Mouse (Mus musculus) megakaryocyte, embryonic 14.5 days (primary cell): ENCODE measurements around the gene Nhlrc4. TPM values are rescaled to one million over a fixed set of nuclear protein-coding genes. Genes with fewer than 3 reads are reported as not detected.

Experiments used
- H3K27me3 ChIP-seq: replicated peaks from 2 replicates; pipeline ENCODE3; 2012; ENCODE audit warnings: inconsistent platforms
- H3K36me3 ChIP-seq: replicated peaks from 2 replicates; pipeline ENCODE3; 2012; ENCODE audit warnings: low read length, inconsistent platforms, mixed read lengths
- H3K4me1 ChIP-seq: 2 replicates; pipeline ENCODE4 v1.6.1; 2012; ENCODE audit warnings: inconsistent platforms
- H3K4me3 ChIP-seq: replicated peaks from 2 replicates; pipeline ENCODE3; 2012; ENCODE audit warnings: moderate library complexity, mild to moderate bottlenecking, inconsistent platforms
- H3K9me3 ChIP-seq: 2 replicates; pipeline ENCODE4 v1.6.1; 2012; ENCODE audit warnings: inconsistent platforms
- FLI1 ChIP-seq: IDR thresholded peaks from 2 replicates; pipeline ENCODE4 v1.6.1; 2012; ENCODE audit warnings: low read length, inconsistent platforms, mixed read lengths
- GATA1 ChIP-seq: IDR thresholded peaks from 3 replicates; pipeline ENCODE4 v1.6.1; 2012; ENCODE audit warnings: mixed read lengths, low read length, inconsistent platforms, borderline replicate concordance
- polyA plus RNA-seq: library from polyadenylated mRNA; stranded (reverse); fragments of >175 nt; gene quantifications from 2 replicates; pipeline ENCODE4 v1.2.3, GENCODE M21; 2012; ENCODE audit warnings: low replicate concordance; ENCODE audit not compliant: insufficient read depth

Nhlrc4 gene
- polyA plus RNA-seq, 1 experiment, result not detected

GRCm38 (mm10) chr17:25949981-25950380 is 5.2 kb upstream of the Nhlrc4 start:
- Histone ChIP-seq H3K9me3 (no peaks in the 10 kb centered on the region), H3K27me3 (peaks cover 80% of the 10 kb centered on the region), H3K4me3 (no peak overlapping the region), H3K4me1 (peaks cover 25% of the 10 kb centered on the region), H3K36me3 (no peaks in the 10 kb centered on the region)
- no peak for TF ChIP-seq GATA1
- TF ChIP-seq FLI1, result no peak

GRCm38 (mm10) chr17:25948051-25948450 is 3.3 kb upstream of the Nhlrc4 start:
- H3K4me3 ChIP-seq, result no peak overlapping the region
- no peaks in the 10 kb centered on the region for H3K36me3 ChIP-seq
- TF ChIP-seq GATA1 (no peak), FLI1 (no peak)
- peaks cover 44% of the 10 kb centered on the region for H3K4me1 ChIP-seq
- peaks cover 69% of the 10 kb centered on the region for H3K27me3 ChIP-seq
- H3K9me3 ChIP-seq, result no peaks in the 10 kb centered on the region

GRCm38 (mm10) chr17:25947576-25947975 is 2.8 kb upstream of the Nhlrc4 start:
- Histone ChIP-seq H3K36me3 (no peaks in the 10 kb centered on the region), H3K4me1 (peaks cover 49% of the 10 kb centered on the region), H3K9me3 (no peaks in the 10 kb centered on the region), H3K27me3 (peaks cover 65% of the 10 kb centered on the region), H3K4me3 (no peak overlapping the region)
- TF ChIP-seq GATA1, result no peak
- TF ChIP-seq FLI1, result no peak

GRCm38 (mm10) chr17:25946891-25947290 is 2.1 kb upstream of the Nhlrc4 start:
- Histone ChIP-seq H3K27me3 (peaks cover 58% of the 10 kb centered on the region), H3K4me3 (no peak overlapping the region)
- TF ChIP-seq FLI1 (no peak), GATA1 (no peak)

GRCm38 (mm10) chr17:25946349-25946748 is 1.6 kb upstream of the Nhlrc4 start:
- H3K4me1 ChIP-seq, result peaks cover 46% of the 10 kb centered on the region
- peaks cover 52% of the 10 kb centered on the region for H3K27me3 ChIP-seq
- no peaks in the 10 kb centered on the region for H3K36me3 ChIP-seq
- no peak overlapping the region for H3K4me3 ChIP-seq
- no peaks in the 10 kb centered on the region for H3K9me3 ChIP-seq
- TF ChIP-seq GATA1 (no peak), FLI1 (no peak)

More at GRCm38 (mm10) chr17:25946891-25947290, 2.1 kb upstream of the Nhlrc4 start:
- Histone ChIP-seq H3K9me3 (no peaks in the 10 kb centered on the region), H3K4me1 (peaks cover 51% of the 10 kb centered on the region), H3K36me3 (no peaks in the 10 kb centered on the region)

GRCm38 (mm10) chr17:25945517-25946155 is 875 bp upstream of the Nhlrc4 start:
- no peaks in the 10 kb centered on the region for H3K36me3 ChIP-seq
- peaks cover 48% of the 10 kb centered on the region for H3K4me1 ChIP-seq
- H3K9me3 ChIP-seq, result no peaks in the 10 kb centered on the region
- TF ChIP-seq FLI1, result no peak
- TF ChIP-seq GATA1, result no peak
- no peak overlapping the region for H3K4me3 ChIP-seq
- H3K27me3 ChIP-seq, result peaks cover 45% of the 10 kb centered on the region

- peaks cover 9% of the 10 kb centered on the region for H3K36me3 ChIP-seq
- peaks cover 59% of the 10 kb centered on the region for H3K4me1 ChIP-seq
- no peak overlapping the region for H3K4me3 ChIP-seq
- peaks cover 31% of the 10 kb centered on the region for H3K27me3 ChIP-seq
- TF ChIP-seq FLI1 (no peak), GATA1 (no peak)
- H3K9me3 ChIP-seq, result no peaks in the 10 kb centered on the region
Observed at GRCm38 (mm10) chr17:25943769-25944168, 992 bp downstream of the Nhlrc4 start.

- Histone ChIP-seq H3K9me3 (no peaks in the 10 kb centered on the region), H3K27me3 (peaks cover 28% of the 10 kb centered on the region), H3K36me3 (peaks cover 13% of the 10 kb centered on the region), H3K4me3 (no peak overlapping the region), H3K4me1 (peaks cover 59% of the 10 kb centered on the region)
- TF ChIP-seq FLI1, result no peak
Observed at GRCm38 (mm10) chr17:25943221-25943620, 1.5 kb downstream of the Nhlrc4 start.

- peak overlapping the region; percentile 96 for H3K4me3 ChIP-seq
- H3K4me1 ChIP-seq, result peaks cover 59% of the 10 kb centered on the region
- H3K36me3 ChIP-seq, result peaks cover 18% of the 10 kb centered on the region
- peaks cover 22% of the 10 kb centered on the region for H3K27me3 ChIP-seq
- no peak for TF ChIP-seq FLI1
- no peak for TF ChIP-seq GATA1
- H3K9me3 ChIP-seq, result no peaks in the 10 kb centered on the region
Observed at GRCm38 (mm10) chr17:25942597-25943151, 2.1 kb downstream of the Nhlrc4 start.

- Histone ChIP-seq H3K9me3 (no peaks in the 10 kb centered on the region), H3K27me3 (peaks cover 14% of the 10 kb centered on the region), H3K4me3 (peak overlapping the region; percentile 96), H3K36me3 (peaks cover 28% of the 10 kb centered on the region), H3K4me1 (peaks cover 64% of the 10 kb centered on the region)
- TF ChIP-seq GATA1 (no peak), FLI1 (no peak)
Observed at GRCm38 (mm10) chr17:25941511-25942241, 3.1 kb downstream of the Nhlrc4 start.
